Mouse (Mus musculus) intestine, embryonic 15.5 days (tissue): ENCODE measurements around the gene Numa1. TPM values are rescaled to one million over a fixed set of nuclear protein-coding genes. Genes with fewer than 3 reads are reported as not detected.

ENCODE experiments used
- polyA plus RNA-seq: library from polyadenylated mRNA; unstranded; fragments of >200 nt; fragmentation: Nextera tagmentation; extraction: Ambion mirVana; gene quantifications from 2 replicates; pipeline ENCODE4 v1.2.1, GENCODE M21; 2015

Gene Numa1
- polyA plus RNA-seq, 1 experiment from 2014 or later, result 54.6 TPM

Other genes with a start within 250 kb of the Numa1 start
- 3.4 and 4.2 TPM in 2 replicates for gene Phox2a, start 115.8 kb upstream of the Numa1 start, polyA plus RNA-seq
- 34.9 and 35.4 TPM in 2 replicates for gene Inppl1, start 95.9 kb upstream of the Numa1 start, polyA plus RNA-seq
- 2.3 and 2.9 TPM in 2 replicates for gene Folr2, start 76.9 kb upstream of the Numa1 start, polyA plus RNA-seq
- gene Anapc15, start 70.4 kb upstream of the Numa1 start, polyA plus RNA-seq, result 71.5 and 74.7 TPM in 2 replicates
- gene Folr1, start 63.3 kb upstream of the Numa1 start, polyA plus RNA-seq, result 121 and 149 TPM in 2 replicates
- gene Lamtor1, start 28.2 kb upstream of the Numa1 start, polyA plus RNA-seq, result 184 and 199 TPM in 2 replicates
- 0.29 and 0.38 TPM in 2 replicates for gene Tomt, start 27.8 kb upstream of the Numa1 start, polyA plus RNA-seq
- 6.7 and 9.2 TPM in 2 replicates for gene Lrrc51, start 216 bp upstream of the Numa1 start, polyA plus RNA-seq
- gene Il18bp, start 84.6 kb downstream of the Numa1 start, polyA plus RNA-seq, result 2.3 and 2.8 TPM in 2 replicates
- gene Rnf121, start 131.4 kb downstream of the Numa1 start, polyA plus RNA-seq, result 28.0 and 30.3 TPM in 2 replicates
- gene Xndc1, start 131.4 kb downstream of the Numa1 start, polyA plus RNA-seq, result 22.9 and 24.3 TPM in 2 replicates
- 0.75 and 1.0 TPM in 2 replicates for gene Xntrpc, start 131.6 kb downstream of the Numa1 start, polyA plus RNA-seq
- gene Trpc2, start 149.0 kb downstream of the Numa1 start, polyA plus RNA-seq, result not detected in 2 replicates
- gene Art1, start 167.6 kb downstream of the Numa1 start, polyA plus RNA-seq, result 0.34 and 0.59 TPM in 2 replicates
- gene Art5, start 175.4 kb downstream of the Numa1 start, polyA plus RNA-seq, result 0.32 and 0.68 TPM in 2 replicates
- 0.06 TPM in 1 of 2 replicates, not detected in the other for gene Chrna10, start 182.7 kb downstream of the Numa1 start, polyA plus RNA-seq